Mouse (Mus musculus): Measurements from ENCODE around the gene Tshz2.

Gene Tshz2

GRCm38 (mm10) chr2:169633491-169634289 lies 877 bp downstream of the Tshz2 start:
- DNase-seq (ENCODE audit: low read depth) = no peak

- no peak for DNase-seq (ENCODE audit: low read depth)
These were observed 2.0 kb downstream of the Tshz2 start for GRCm38 (mm10) chr2:169634619-169635382.

- no peak for DNase-seq (ENCODE audit: low read depth)
These were observed 2.6 kb downstream of the Tshz2 start for GRCm38 (mm10) chr2:169635428-169635827.

- no peak for DNase-seq (ENCODE audit: low read depth)
These were observed 3.6 kb downstream of the Tshz2 start for GRCm38 (mm10) chr2:169636414-169636813.

GRCm38 (mm10) chr2:169641547-169641946 lies 8.7 kb downstream of the Tshz2 start:
- no peak for DNase-seq (ENCODE audit: low read depth)

- no peak for DNase-seq (ENCODE audit: low read depth)
These were observed 9.6 kb downstream of the Tshz2 start for GRCm38 (mm10) chr2:169642420-169642819.

GRCm38 (mm10) chr2:169647091-169647490 lies 14.3 kb downstream of the Tshz2 start:
- no peak for DNase-seq (ENCODE audit: low read depth)

- no peak for DNase-seq (ENCODE audit: low read depth)
These were observed 16.6 kb downstream of the Tshz2 start for GRCm38 (mm10) chr2:169649262-169649885.

- no peak for DNase-seq (ENCODE audit: low read depth)
These were observed 20.5 kb downstream of the Tshz2 start for GRCm38 (mm10) chr2:169653282-169653681.

- no peak for DNase-seq (ENCODE audit: low read depth)
These were observed 31.0 kb downstream of the Tshz2 start for GRCm38 (mm10) chr2:169663792-169664191.

- DNase-seq (ENCODE audit: low read depth) = no peak
These were observed 38.5 kb downstream of the Tshz2 start for GRCm38 (mm10) chr2:169671264-169671663.

GRCm38 (mm10) chr2:169673786-169674185 lies 41.0 kb downstream of the Tshz2 start:
- no peak for DNase-seq (ENCODE audit: low read depth)

GRCm38 (mm10) chr2:169674209-169674608 lies 41.4 kb downstream of the Tshz2 start:
- DNase-seq (ENCODE audit: low read depth) = no peak

GRCm38 (mm10) chr2:169679264-169679663 lies 46.5 kb downstream of the Tshz2 start:
- DNase-seq (ENCODE audit: low read depth) = no peak

GRCm38 (mm10) chr2:169679951-169680350 lies 47.1 kb downstream of the Tshz2 start:
- no peak for DNase-seq (ENCODE audit: low read depth)

GRCm38 (mm10) chr2:169685260-169685659 lies 52.4 kb downstream of the Tshz2 start:
- DNase-seq (ENCODE audit: low read depth) = no peak

- DNase-seq (ENCODE audit: low read depth) = no peak
These were observed 52.9 kb downstream of the Tshz2 start for GRCm38 (mm10) chr2:169685747-169686146.

- DNase-seq (ENCODE audit: low read depth) = no peak
These were observed 54.1 kb downstream of the Tshz2 start for GRCm38 (mm10) chr2:169686697-169687430.

GRCm38 (mm10) chr2:169690054-169690453 lies 57.2 kb downstream of the Tshz2 start:
- no peak for DNase-seq (ENCODE audit: low read depth)

GRCm38 (mm10) chr2:169694494-169694893 lies 61.7 kb downstream of the Tshz2 start:
- no peak for DNase-seq (ENCODE audit: low read depth)

GRCm38 (mm10) chr2:169695025-169695424 lies 62.2 kb downstream of the Tshz2 start:
- DNase-seq (ENCODE audit: low read depth) = no peak

- no peak for DNase-seq (ENCODE audit: low read depth)
These were observed 66.3 kb downstream of the Tshz2 start for GRCm38 (mm10) chr2:169699141-169699540.

Measured in NIH3T3 (cell line).